Mouse (Mus musculus): ENCODE results near the gene Pamr1.
A peak's percentile ranks its signal among the peaks of the same experiment; 100 is the strongest.

Pamr1 gene

DNA sequence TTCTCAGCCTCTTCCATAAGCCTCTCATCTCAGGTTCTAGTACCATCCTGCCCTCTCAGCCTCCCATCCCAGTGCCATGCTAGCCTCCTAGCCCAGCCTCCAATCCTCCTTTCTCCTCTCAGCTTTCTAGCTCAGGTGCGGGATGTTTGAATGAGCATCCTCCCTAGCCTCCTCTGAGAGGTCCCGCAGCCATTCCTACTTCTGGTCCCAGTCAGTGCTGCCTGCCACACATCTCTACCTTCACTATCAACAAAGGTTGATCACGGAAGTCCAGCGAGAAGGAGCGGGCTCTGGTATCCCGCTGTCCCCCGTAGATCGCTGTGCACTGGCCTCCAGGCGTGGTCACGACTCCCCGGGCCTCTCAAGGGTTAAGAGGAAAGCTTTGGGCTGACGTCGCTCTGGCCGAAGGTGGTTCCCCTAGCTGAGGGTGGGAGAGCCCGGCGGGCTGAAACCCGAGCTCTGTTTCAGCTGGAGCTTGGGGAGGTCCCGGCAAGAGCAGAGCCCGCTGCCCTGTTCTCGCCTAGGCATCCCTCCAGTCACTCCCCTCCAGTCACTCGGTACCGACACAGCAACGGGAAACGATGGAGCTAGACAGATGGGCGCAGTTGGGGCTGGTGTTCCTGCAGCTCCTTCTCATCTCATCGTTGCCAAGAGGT is at the start of gene Pamr1:
Gene Pamr1 (plus strand): TSS at position 402 of the 656 bp plus-strand sequence.
- peak; percentile 68 for DNase-seq (ENCODE audit: low read depth, low spot score)

DNA sequence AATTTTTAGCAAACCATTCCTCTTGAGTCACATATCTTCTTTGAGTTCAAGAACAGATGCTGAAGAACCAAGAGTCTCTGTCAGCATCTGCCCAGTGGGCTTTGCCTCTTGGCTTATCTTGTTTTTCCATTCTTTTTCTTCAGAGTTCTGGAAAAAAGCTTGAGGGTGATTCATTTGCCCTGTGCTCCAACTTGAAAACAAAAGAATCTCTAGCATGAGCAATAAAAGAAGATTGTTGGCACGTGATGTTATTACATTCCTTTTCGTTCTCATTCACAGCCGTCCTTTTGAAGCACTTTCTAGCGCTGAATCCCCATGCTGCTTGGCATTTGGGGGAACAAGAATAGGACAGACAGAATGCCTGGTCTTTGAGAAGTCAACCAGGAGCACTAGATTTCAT is 42.2 kb upstream of the Pamr1 start:
- no peak for DNase-seq (ENCODE audit: low read depth, low spot score)

DNA sequence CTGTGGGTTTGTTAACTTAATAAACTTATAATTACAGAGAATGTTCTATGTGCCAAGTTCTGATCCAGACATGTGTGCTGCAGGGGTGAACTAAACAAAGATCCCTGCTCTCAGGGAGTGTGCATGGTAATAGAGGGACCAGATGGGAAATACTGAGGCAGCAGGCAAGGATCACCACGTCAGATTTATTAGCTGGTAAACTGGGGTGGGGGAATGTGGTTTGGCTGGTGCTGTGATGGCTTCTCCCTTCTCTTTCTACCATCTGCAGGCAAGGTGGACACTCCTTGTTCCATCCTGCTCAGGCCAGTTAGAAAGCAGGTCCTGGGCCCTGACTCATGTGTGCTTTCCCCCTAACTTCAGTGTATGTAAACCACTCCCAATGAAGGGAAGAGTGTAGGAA is 41.7 kb upstream of the Pamr1 start:
- peak; percentile 29 for DNase-seq (ENCODE audit: low read depth, low spot score)

DNA sequence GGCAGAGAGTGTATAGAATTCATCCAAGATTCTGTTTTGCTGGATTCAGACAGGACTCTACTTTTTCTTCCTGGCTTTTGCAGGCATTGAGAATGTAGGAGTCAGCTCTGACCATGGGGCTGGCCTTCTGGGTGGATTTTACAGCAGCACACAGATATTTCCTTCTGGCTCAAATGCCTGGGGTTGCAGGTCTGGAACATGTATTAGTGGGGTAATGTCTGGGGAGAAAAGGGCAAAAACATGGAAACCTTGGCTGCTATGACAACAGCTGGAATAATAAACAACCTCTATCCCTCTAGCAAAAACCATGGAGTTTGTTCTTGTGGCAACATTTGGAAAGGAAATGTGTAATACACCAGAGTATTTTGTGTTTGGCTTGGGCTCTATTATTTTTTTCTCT is 29.9 kb upstream of the Pamr1 start:
- DNase-seq (ENCODE audit: low read depth, low spot score), result no peak

DNA sequence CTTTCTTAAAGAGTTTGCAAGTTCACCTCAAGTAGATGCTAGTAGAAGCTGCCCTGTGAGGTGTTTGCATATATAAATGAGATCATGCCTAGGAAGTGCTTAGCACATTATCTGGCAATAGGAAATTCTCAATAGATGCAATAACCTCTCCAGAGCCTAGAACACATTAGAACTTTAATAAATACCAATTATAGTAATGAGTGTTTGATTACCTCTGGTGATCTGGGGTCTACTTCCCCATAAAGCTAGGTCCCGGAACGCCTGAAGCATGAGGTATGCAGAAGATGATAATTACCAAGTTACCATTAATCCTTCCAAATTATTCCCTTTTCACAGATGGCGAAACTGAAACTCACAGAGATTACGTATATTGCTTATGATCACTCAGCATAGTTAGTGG is 22.2 kb upstream of the Pamr1 start:
- no peak for DNase-seq (ENCODE audit: low read depth, low spot score)

DNA sequence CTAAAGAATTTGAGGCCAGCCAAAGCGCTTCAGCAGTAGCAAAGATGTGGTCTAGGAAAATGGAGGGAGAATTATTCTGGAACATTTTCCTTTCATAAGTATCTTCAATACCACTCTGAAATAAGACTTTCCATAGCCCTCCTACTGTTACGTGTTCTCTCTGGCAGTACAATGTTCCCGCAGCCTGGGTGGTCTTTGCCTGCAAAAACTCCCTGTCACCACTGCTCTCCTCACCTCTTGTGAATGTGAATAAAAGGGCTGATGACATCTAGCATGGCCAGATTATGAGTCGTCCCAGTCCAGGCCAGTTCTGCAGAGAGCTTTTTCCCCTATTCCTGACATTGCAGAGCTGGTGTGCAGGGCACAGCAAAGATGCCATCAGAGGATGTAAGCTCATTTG is 16.4 kb upstream of the Pamr1 start:
- no peak for DNase-seq (ENCODE audit: low read depth, low spot score)

DNA sequence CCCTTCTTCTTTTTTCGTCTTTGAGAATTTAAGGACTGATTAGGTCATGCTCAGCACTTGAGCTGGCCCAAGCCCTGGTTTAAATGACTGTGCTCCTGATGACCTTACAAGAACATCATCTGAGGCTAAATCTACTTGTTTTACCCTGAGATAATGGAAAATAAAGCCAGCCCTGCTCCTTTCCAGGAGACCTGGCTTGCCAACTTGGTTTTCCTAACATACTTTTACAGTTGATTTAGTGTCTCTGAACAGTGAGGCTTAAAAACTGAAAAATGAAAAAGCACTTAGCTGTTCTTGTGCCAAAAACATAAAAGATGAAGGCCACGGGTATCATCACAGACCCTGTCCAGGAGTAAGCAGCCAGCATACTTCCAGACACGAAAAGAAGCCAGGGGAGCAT is 13.0 kb upstream of the Pamr1 start:
- DNase-seq (ENCODE audit: low read depth, low spot score), result no peak

DNA sequence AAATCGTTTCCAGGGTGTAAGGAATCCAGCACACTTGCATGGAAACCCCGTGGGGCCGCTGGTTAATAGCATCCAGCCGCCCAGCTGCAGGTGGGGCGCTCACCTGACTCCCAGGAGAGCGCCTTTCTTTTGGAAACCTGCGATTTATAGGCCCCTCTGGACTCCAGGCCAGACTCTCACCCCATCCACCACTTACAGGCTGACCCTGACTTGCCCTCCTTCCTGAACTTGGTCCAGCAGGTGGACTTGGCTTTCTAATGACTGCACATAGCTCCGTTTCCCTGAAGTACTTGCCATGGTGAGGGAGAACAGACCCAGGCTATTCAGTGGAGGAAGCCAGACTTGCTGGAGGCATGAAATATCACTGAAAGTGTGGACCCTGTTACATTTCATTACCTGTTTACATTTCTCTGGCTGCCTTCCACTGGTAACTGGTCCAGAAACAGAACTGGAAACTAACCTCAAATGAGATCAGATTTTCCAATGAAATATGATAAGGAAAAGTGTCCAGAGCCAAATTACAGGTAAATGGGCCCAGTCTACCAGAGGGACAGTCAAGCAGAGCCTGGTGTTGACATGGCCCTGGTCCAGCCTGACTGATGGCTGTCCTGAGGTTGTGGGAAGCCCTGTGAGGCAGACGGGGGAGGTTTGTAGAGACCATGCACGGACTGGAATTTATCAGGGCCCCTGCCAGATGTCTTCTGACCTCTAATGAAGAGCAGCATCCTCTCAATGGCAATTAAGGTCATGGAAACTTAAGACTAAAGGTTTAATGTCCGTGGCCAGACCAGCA is 9.2 kb upstream of the Pamr1 start:
- DNase-seq (ENCODE audit: low read depth, low spot score), result peak; percentile 48

DNA sequence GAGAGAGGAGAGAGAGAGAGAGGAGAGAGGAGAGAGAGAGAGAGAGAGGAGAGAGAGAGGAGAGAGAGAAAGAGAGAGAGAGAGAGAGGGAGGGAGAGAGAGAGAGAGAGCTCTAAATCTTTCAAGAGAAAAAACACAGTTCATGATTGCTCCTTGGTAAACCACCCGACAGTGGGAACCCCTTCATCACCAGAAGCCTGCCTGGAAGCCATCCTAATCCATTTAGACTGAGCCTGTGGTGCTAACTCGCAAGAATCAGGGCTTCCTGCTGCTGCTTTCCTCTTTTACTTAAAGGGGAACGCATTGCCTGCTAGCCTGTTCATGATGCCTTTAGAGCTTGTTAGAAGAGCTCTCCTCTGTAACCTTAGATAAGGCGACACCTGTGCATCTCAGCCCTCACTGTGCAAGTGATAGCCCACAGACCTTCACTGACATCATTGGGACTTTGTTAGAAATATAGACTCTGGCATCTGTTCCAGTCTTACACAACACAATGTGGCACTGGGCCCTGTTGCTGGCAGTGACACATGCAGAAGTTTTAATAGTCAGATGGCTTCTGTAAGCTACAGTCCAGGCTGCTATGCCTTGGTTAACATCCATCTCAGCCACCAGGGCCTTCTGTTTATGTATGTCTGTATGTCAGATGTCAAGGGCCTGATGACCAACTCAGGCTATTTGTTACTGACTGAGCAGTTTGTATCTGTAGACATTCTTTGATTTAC is 8.2 kb upstream of the Pamr1 start:
- DNase-seq (ENCODE audit: low read depth, low spot score), result no peak

DNA sequence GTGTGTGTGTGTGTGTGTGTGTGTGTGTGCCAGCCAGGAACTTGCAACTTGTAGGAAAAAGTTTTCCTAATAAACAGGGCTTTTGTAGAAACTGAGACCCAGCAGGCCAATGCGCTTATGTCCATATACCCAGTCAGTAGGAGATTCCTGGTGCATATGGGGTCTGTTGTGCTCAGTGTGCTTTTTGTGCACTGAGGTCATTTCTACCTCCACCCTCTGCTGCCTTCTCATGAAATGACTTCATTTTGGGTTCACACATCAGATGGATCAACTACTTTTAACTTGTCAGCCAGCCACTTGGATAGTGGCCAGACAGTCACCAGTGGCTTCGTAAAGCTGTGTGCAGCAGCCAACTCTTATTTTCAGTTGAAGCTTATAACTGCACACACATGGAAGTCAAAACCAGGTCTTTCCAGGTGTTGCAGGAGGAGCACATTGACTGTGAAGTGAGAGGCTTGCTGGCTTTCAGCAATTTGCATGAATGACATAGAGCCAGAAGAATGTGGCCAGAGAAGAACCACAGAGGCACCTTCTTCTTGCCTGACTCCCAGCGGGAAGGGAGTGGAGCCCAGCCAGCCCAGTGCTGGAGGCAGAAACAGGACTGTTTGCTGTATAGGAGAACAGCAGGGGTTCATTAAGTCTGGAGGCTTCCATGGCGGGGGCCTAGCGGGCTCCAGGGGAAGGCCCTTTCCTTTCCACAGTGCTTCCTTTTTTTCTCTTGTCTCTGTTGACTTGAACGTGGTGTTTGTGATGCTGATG is 5.7 kb upstream of the Pamr1 start:
- DNase-seq (ENCODE audit: low read depth, low spot score), result no peak

DNA sequence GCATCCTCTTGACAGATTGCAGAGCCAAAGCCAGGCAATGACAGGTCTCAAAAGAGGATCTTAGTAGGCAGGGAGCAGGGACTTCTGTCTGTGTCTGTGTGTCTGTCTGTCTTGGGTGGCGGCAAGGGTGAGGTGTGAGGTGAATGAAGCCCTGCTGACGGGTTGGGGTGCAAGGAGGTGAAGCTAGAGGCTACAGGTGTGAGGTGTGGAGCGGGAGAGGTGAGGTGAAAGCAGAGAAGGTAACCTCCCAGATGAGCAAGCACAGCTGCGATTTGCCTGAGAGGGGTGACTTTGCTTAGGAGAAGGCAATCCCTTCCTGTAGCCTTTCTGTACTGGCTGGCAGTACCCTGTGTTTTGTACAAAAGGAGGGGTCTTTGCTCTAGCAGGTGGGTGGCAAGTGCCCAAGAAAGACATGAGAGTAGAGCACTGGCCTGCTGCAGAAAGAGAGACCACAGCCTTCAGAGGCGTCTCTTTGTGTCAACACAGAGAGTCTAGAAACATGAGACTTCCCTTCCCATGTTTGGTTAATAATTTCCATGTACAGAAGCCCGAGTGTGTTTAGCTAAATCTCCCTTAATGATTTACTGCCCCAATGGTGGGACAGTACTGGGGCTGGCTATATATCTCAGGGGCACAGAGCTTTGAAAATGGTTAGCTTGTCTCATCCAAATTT is 1.2 kb downstream of the Pamr1 start:
- no peak for DNase-seq (ENCODE audit: low read depth, low spot score)

DNA sequence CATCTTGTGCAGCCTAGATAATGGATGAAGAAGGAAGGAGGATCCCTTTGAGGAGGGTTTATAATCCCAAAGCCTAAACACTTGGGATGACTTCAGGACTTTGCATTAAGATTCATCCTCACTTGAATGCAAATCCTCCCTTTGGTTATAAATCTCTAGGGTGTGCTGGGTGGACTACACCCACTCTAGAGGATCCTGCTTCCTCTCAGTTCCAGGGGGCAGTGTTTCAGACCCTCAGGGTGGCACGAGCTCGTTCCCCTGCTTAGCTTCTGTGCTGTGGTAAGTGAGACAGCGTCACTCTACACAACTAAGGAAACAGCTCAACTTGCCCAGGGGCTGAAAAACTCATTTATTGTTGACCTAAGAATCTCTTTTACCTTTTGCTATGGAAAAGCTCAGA is 1.8 kb downstream of the Pamr1 start:
- no peak for DNase-seq (ENCODE audit: low read depth, low spot score)

DNA sequence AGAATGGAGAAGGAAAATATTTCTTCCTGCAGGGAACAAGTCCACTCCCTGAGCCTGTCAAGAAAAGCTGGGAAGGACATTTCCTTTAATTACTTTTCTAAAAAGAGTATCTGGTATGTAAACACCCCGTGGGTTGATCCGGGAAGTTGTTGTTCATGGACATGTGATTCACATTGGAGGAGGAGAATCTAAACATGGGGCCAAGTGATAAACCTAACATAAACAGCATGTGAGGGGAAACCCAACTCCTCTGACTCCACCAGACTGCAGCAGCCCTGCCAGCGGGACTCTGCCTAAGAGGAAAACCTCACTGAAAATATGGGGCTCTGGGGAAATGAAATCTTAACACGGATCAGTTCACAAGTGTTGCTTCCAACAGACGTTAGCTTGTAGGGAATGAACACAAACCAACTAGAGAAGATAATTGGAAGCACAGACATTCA is 2.3 kb downstream of the Pamr1 start:
- no peak for DNase-seq (ENCODE audit: low read depth, low spot score)

DNA sequence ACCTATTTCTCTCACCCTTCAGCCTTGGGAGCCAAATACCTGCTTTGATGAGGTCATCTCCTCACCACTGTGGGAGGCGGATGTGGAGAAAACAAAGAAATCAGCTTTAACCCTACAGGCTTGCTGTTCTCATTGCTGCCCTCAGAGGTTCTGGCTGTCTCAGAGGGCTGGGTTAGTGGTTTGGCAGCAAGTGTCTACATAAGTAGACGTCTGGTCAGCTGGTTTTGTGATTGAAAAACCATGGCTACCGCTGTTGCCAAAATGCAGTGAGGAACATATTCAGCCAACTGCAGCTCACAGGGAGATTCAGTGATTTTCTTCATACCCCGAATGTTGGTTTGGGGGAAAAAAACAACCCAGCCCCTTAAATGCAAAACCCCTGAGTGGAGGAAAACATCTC is 7.3 kb downstream of the Pamr1 start:
- no peak for DNase-seq (ENCODE audit: low read depth, low spot score)

DNA sequence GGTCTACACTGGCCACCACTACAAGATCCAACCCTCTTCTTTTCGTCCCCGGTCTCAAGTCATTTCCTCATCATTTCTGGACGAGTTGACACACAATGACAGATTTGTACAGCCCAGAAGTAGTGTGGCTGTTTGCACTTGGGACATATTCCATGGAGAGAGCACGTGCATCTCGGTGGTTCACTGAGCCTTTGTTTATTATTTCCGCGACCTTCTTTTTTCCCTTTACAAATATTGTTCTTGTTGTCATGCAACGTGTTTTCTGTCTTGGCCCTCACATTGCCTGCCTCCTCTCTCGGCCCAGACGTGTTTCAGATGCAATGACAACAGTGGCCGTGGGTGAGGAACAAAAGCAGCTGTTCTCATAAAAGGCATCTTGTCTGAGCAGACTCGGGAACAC is 9.2 kb downstream of the Pamr1 start:
- no peak for DNase-seq (ENCODE audit: low read depth, low spot score)

DNA sequence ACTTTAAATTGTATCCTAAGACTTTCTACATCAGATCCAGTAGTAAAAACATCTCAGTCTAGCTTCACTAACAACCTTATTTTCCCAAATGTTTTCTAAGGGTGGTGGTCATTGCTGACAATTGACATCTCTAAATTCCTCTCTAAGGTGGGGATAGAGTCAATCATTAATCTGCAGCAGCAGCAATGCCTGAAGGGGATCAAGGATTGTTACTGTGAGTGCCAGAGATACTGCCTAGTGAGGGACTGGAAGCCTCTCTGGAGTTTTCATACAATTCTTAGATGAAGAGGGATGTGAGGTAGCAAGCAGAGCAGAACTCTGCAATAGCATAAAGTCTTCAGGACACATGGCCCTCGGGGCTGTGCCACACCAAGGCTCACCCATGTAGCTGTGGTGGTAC is 14.0 kb downstream of the Pamr1 start:
- no peak for DNase-seq (ENCODE audit: low read depth, low spot score)

DNA sequence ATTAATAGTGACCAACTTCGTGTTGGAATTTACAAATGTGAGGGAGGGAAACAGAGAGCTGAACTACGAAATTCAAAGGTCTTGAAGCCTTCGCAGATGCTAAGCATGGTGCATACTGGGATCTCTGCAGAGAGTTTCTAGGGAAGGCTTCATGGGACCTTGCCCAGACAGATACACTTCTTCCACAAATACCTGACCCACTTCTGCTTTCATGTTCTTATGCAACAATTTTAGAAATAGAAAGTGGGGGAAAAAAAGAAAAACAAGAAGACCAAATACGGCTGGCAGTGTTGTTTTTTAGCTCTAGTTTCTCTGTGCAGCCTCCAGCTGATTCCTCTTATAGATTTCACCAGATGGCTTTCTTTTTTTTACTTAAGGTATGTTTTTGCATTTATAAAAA is 29.4 kb downstream of the Pamr1 start:
- DNase-seq (ENCODE audit: low read depth, low spot score), result no peak

DNA sequence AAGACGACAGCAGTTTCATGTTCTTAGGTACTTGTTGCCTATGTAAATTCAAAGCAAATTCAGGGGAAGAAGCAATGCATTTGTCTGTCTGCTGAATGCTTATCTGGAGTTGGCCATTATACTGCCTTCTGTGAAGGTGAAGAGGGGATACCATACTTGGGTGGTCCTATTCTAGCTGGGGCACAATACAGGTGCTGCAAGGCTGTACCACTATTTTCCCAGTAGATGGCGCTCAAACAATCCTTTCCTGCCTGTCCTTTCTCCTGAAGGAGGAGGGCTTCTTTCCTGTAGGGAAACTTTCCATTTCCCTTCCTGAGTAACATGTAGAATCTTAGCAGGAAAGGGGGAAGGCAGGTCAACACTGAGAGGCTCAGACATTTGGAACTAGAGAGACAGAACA is 40.2 kb downstream of the Pamr1 start:
- DNase-seq (ENCODE audit: low read depth, low spot score), result peak; percentile 62

DNA sequence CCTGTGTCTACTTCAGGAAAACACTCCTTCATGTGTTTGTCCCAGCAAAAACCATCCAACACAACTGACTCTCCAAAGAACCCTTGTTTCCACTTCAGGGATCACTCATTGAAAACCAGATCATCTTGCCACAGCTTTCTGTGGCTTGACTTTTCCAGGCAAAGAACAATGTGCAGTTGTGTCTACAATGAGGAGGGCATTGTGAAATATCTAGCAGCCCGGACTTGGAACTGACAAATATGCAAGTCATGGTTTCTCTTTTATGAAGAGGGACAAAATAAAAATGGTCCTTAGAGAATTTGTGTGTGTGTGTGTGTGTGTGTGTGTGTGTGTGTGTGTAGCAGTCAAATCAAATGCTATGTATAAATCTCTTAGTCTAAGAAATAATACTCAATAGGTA is 44.7 kb downstream of the Pamr1 start:
- no peak for DNase-seq (ENCODE audit: low read depth, low spot score)

DNA sequence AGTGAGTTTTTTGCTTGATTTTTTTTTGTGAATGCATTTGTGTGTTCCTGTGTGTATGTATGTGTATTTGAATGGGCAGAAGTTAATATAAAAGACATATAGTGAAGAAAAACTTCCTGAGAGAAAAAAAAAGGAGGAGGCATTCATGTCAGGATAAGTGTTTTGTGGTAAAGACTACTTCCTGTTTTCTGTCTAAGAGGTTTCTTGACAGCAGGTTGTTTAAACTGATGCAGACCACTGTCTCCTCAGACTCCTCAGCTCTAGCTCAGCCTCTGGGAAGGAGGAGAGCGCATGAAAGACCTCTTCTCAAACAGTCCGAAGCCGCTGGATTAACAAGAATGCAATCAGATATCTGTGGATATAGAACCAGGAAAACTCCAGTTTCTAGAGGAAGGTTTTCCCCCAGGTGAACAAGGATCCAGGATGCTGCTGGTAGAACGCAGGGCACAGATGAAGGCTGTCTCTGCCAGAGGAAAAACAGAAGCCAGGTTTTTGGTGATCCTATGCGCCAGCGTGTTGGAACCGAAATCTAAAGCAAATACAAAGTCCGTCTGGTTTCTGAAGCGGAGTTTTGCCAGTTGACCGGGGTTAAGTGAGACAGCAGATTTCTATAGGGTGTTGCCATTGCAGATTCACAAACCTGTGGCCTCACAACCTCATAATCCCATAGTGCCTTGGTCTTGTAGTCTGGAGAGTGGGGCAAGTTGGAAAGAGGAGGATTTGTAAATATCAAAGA is 45.8 kb downstream of the Pamr1 start:
- DNase-seq (ENCODE audit: low read depth, low spot score), result no peak
